Mouse (Mus musculus): Measurements from ENCODE around the gene Cdc20b. TPM values are rescaled to one million over a fixed set of nuclear protein-coding genes. Genes with fewer than 3 reads are reported as not detected.

Gene Cdc20b
- polyA plus RNA-seq, 1 experiment from 2014 or later, result 0.12 TPM

MicroRNA genes within 50 kb of the gene (microRNA counts, 519-probe panel; counts per million panel counts)
- microRNA mmu-miR-449a (not detected), microRNA mmu-miR-449b (not detected), microRNA mmu-miR-449c (not detected)

Small RNA genes within 50 kb of the gene (microRNA-seq; reads per million reads assigned to microRNA genes)
- 49.5 reads per million, percentile 35 among the genes with 10 or more reads in this experiment for gene Mir449a
- not detected for gene Mir449b
- gene Mir449c, result not detected

Other genes starting within 250 kb of the Cdc20b start
- 61.5 and 66.1 TPM in 2 replicates for gene Plpp1, start 234.3 kb upstream of the Cdc20b start, polyA plus RNA-seq (2014; fragmentation: Nextera tagmentation; extraction: Ambion mirVana)
- gene Mtrex, start 107.7 kb upstream of the Cdc20b start, polyA plus RNA-seq (2014; fragmentation: Nextera tagmentation; extraction: Ambion mirVana), result 66.8 and 79.0 TPM in 2 replicates
- 30.0 TPM in 2 replicates for gene Dhx29, start 107.7 kb upstream of the Cdc20b start, polyA plus RNA-seq (2014; fragmentation: Nextera tagmentation; extraction: Ambion mirVana)
- gene Ccno, start 47.3 kb upstream of the Cdc20b start, polyA plus RNA-seq (2014; fragmentation: Nextera tagmentation; extraction: Ambion mirVana), result 0.21 TPM in 1 of 2 replicates, not detected in the other
- 0.11 TPM in 1 of 2 replicates, not detected in the other for gene Mcidas, start 41.3 kb upstream of the Cdc20b start, polyA plus RNA-seq (2014; fragmentation: Nextera tagmentation; extraction: Ambion mirVana)
- 34.1 and 75.7 TPM in 2 replicates for gene Gpx8, start 11.3 kb downstream of the Cdc20b start, polyA plus RNA-seq (2014; fragmentation: Nextera tagmentation; extraction: Ambion mirVana)
- not detected in 2 replicates for gene Gzma, start 65.9 kb downstream of the Cdc20b start, polyA plus RNA-seq (2014; fragmentation: Nextera tagmentation; extraction: Ambion mirVana)
- 0.19 and 1.0 TPM in 2 replicates for gene Esm1, start 174.5 kb downstream of the Cdc20b start, polyA plus RNA-seq (2014; fragmentation: Nextera tagmentation; extraction: Ambion mirVana)
- gene Gzmk, start 190.8 kb downstream of the Cdc20b start, polyA plus RNA-seq (2014; fragmentation: Nextera tagmentation; extraction: Ambion mirVana), result not detected in 2 replicates